Mouse (Mus musculus): ENCODE measurements around the gene Kcnab2. TPM values are rescaled to one million over a fixed set of nuclear protein-coding genes. Genes with fewer than 3 reads are reported as not detected.
A peak's percentile ranks its signal among the peaks of the same experiment; 100 is the strongest.

Gene Kcnab2
- polyA plus RNA-seq, 1 experiment from 2014 or later = 7.3 TPM

DNA sequence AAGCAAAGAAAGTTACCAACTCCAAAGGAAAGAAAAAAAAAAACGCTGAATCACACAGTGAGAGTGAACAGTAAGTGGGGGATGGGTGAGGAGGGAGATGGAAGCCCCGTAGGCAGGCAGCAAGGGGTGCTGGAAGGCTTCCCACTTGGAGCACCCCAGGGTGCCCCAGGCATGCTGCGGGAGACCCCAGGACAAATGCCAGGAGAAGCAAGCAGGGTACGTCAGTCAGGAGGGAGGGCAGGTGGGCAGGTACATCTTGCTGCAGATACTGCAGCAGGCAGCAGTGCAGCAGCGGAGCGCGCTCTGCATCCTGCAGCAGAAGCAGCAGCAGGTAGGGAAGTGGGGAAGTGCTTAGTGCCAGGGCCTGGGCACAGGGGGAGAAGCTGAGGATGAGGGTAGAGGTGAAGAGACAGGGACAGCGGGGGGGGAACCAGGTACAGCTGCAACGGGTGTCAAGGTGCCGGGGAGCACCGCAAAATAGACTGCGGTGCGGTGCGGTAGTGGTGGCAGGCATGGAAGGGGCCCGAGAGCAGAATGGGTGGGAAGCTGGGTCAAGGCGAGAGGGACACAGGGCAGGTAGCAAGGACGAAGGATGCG, 1.1 kb downstream of the Kcnab2 start, which contains the start of gene Nphp4:
Gene Nphp4 (plus strand): TSS at position 280 of the 597 bp plus-strand sequence.
- Histone ChIP-seq H3K4me1 (peaks cover 22% of the 10 kb centered on the region), H3K27me3 (replicated peaks; ENCODE audit: low read depth, poor library complexity, severe bottlenecking) (peaks cover 29% of the 10 kb centered on the region), H3K9me3 (peaks cover 14% of the 10 kb centered on the region; the same call in 1 of the 2 replicates), H3K27ac (replicated peaks) (peak within 1 kb of the TSS; percentile 99), H3K4me3 (peak within 1 kb of the TSS; percentile 88), H3K36me3 (replicated peaks) (peaks cover 5% of the 10 kb centered on the region; the same call in 1 of the 2 replicates)
- no peak for DNase-seq (ENCODE audit: low spot score)
- 3% methylated on average over 18 of the region's 18 CpGs for WGBS

GRCm38 (mm10) chr4:152475941-152476340, 1.7 kb downstream of the Kcnab2 start:
- WGBS = 77% methylated on average over 7 of the region's 7 CpGs
- Histone ChIP-seq H3K27ac (replicated peaks) (no peak overlapping the region), H3K4me1 (peaks cover 22% of the 10 kb centered on the region), H3K9me3 (peaks cover 18% of the 10 kb centered on the region; the same call in 1 of the 2 replicates), H3K4me3 (peak overlapping the region; percentile 88; the same call in 1 of the 2 replicates), H3K36me3 (replicated peaks) (peaks cover 5% of the 10 kb centered on the region; the same call in 1 of the 2 replicates), H3K27me3 (replicated peaks; ENCODE audit: low read depth, poor library complexity, severe bottlenecking) (peaks cover 29% of the 10 kb centered on the region)
- no peak for DNase-seq (ENCODE audit: low spot score)

DNA sequence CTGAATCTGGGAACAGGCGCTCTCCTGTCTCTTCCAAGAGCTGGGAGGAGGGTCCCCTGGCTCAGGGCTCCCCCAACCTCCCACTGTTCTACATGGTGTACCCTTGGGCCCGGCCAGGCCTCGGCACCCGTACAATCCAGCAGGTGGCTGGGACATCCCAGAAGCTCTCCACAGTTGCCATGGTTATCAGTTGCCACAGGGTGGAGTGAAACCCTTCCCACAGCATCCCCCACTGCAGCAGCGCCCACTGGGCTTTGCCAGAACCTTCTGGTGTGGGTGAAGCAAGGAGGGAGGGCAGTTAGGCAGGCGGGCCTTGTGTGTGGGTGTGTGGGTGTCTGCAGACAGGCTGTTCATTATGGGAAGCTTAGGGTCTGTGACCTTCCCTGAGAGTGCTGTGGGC, 9.7 kb downstream of the Kcnab2 start:
- peaks cover 17% of the 10 kb centered on the region; the same call in 1 of the 2 replicates for H3K9me3 ChIP-seq
- DNase-seq (ENCODE audit: low spot score) = no peak
- no peak overlapping the region for H3K4me3 ChIP-seq
- H3K4me1 ChIP-seq = peaks cover 9% of the 10 kb centered on the region; the same call in 1 of the 2 replicates
- 80% methylated on average over 6 of the region's 6 CpGs for WGBS
- H3K27me3 ChIP-seq (replicated peaks; ENCODE audit: low read depth, poor library complexity, severe bottlenecking) = no peaks in the 10 kb centered on the region
- H3K27ac ChIP-seq (replicated peaks) = no peak overlapping the region
- H3K36me3 ChIP-seq (replicated peaks) = peaks cover 5% of the 10 kb centered on the region; the same call in 1 of the 2 replicates

GRCm38 (mm10) chr4:152466601-152467000, 11.1 kb downstream of the Kcnab2 start:
- peaks cover 17% of the 10 kb centered on the region for H3K4me1 ChIP-seq
- WGBS = 92% methylated on average over 13 of the region's 13 CpGs

GRCm38 (mm10) chr4:152465116-152465515, 12.6 kb downstream of the Kcnab2 start:
- DNase-seq (ENCODE audit: low spot score) = peak; percentile 12

More at GRCm38 (mm10) chr4:152466601-152467000, 11.1 kb downstream of the Kcnab2 start:
- Histone ChIP-seq H3K36me3 (replicated peaks) (no peaks in the 10 kb centered on the region), H3K4me3 (no peak overlapping the region), H3K27ac (replicated peaks) (no peak overlapping the region), H3K27me3 (replicated peaks; ENCODE audit: low read depth, poor library complexity, severe bottlenecking) (no peaks in the 10 kb centered on the region), H3K9me3 (peaks cover 5% of the 10 kb centered on the region; the same call in 1 of the 2 replicates)
- DNase-seq (ENCODE audit: low spot score) = no peak

GRCm38 (mm10) chr4:152463147-152463546, 14.5 kb downstream of the Kcnab2 start:
- 90% methylated on average over 9 of the region's 9 CpGs for WGBS
- no peaks in the 10 kb centered on the region for H3K9me3 ChIP-seq
- H3K27me3 ChIP-seq (replicated peaks; ENCODE audit: low read depth, poor library complexity, severe bottlenecking) = no peaks in the 10 kb centered on the region
- H3K4me3 ChIP-seq = no peak overlapping the region
- no peaks in the 10 kb centered on the region for H3K36me3 ChIP-seq (replicated peaks)
- H3K4me1 ChIP-seq = peaks cover 18% of the 10 kb centered on the region
- DNase-seq (ENCODE audit: low spot score) = no peak
- H3K27ac ChIP-seq (replicated peaks) = no peak overlapping the region

More at GRCm38 (mm10) chr4:152465116-152465515, 12.6 kb downstream of the Kcnab2 start:
- 27% methylated on average over 8 of the region's 8 CpGs for WGBS
- Histone ChIP-seq H3K9me3 (no peaks in the 10 kb centered on the region), H3K36me3 (replicated peaks) (no peaks in the 10 kb centered on the region), H3K27ac (replicated peaks) (no peak overlapping the region), H3K27me3 (replicated peaks; ENCODE audit: low read depth, poor library complexity, severe bottlenecking) (no peaks in the 10 kb centered on the region), H3K4me3 (no peak overlapping the region), H3K4me1 (peaks cover 18% of the 10 kb centered on the region)

DNA sequence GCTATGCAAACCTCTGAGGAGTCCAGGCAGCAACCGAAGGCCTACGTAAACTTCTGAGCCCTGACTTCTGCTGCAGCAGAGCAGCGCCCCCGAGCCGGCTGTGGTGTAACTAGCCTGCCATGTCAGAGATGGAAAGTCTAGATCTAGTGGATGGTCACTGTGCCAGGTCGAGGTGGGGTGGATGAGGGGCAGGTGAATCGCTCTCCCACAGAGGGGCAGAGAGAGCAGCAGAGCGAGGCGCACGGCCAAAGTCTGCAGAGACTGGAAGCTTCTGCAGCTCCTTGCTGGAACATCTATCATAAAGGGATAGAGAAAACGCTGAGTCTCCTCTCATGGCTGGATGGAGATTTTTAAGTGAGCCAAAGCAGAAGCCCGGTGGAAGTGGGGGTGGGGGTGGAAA, 15.2 kb downstream of the Kcnab2 start:
- WGBS = 86% methylated on average over 12 of the region's 12 CpGs
- no peak for DNase-seq (ENCODE audit: low spot score)
- Histone ChIP-seq H3K4me3 (no peak overlapping the region), H3K36me3 (replicated peaks) (no peaks in the 10 kb centered on the region), H3K4me1 (peaks cover 18% of the 10 kb centered on the region), H3K9me3 (no peaks in the 10 kb centered on the region), H3K27me3 (replicated peaks; ENCODE audit: low read depth, poor library complexity, severe bottlenecking) (no peaks in the 10 kb centered on the region), H3K27ac (replicated peaks) (no peak overlapping the region)

DNA sequence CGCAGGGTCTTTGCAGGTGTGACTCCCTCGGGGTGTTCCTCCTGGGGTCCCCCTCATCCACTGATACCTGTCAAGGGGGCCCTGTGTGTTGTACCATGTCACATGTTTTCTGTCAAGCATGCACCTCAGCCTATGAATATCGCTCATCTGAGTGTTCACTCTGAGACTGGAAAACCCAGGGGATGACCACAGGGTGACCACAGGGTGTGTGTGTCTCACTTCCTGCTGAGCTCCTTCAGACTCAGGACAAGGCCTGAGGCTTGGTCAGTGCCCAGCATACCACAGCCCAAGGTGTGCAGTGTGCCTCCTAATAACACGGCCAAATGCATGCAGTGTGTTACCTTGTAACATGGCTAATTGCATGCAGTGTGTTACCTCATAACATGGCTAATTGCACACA, 20.0 kb downstream of the Kcnab2 start:
- WGBS = 89% methylated on average over 4 of the region's 4 CpGs
- Histone ChIP-seq H3K4me3 (no peak overlapping the region), H3K27me3 (replicated peaks; ENCODE audit: low read depth, poor library complexity, severe bottlenecking) (no peaks in the 10 kb centered on the region), H3K36me3 (replicated peaks) (no peaks in the 10 kb centered on the region), H3K27ac (replicated peaks) (no peak overlapping the region), H3K4me1 (peaks cover 12% of the 10 kb centered on the region), H3K9me3 (no peaks in the 10 kb centered on the region)
- no peak for DNase-seq (ENCODE audit: low spot score)

DNA sequence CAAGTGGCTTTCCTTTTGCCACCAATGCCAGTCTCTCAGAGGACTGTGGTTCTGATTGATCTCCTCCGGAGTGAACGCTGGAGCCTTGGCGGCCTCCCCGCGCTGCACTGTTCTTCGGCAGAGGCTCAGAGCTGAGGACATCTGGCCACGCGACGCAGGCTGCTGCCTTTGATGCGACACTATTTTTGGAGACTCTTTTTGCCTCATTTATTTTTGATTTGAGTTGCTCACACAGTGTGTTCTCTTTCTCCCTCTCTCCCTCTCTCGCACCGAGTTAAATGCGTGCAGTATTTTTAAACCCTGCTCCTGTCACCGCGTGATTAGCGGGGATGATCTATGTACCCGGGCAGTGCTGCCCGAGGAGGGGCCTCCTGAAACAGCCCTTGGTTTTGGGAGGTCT, 21.1 kb downstream of the Kcnab2 start:
- Histone ChIP-seq H3K27me3 (replicated peaks; ENCODE audit: low read depth, poor library complexity, severe bottlenecking) (no peaks in the 10 kb centered on the region), H3K27ac (replicated peaks) (no peak overlapping the region), H3K9me3 (no peaks in the 10 kb centered on the region), H3K4me3 (no peak overlapping the region), H3K4me1 (peaks cover 5% of the 10 kb centered on the region; the same call in 1 of the 2 replicates), H3K36me3 (replicated peaks) (no peaks in the 10 kb centered on the region)
- 93% methylated on average over 18 of the region's 18 CpGs for WGBS
- DNase-seq (ENCODE audit: low spot score) = no peak

DNA sequence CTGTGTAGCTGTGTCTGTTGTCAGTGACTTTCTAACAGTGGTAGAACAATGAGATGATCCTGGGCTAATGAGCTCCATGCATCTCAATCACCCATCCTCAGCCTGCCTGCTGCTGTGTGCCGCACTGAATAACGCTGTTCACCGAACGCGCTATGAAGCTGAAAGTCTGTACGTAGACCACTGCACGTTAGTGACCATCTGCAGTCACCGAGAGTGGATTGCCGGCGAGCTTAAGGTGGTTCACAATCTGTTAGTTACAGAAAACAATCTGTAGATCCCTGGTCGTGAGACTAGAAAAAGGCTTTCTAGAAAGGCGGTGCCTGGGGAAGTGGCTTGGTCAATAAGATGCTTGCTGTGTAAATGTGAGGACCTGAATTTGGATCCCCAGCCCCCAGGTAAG, 23.5 kb downstream of the Kcnab2 start:
- Histone ChIP-seq H3K4me1 (0 out of 2 replicates have a peak, but pooled peaks cover 4% of the 10 kb centered on the region), H3K27ac (replicated peaks) (no peak overlapping the region), H3K9me3 (no peaks in the 10 kb centered on the region), H3K36me3 (replicated peaks) (no peaks in the 10 kb centered on the region), H3K27me3 (replicated peaks; ENCODE audit: low read depth, poor library complexity, severe bottlenecking) (no peaks in the 10 kb centered on the region), H3K4me3 (no peak overlapping the region)
- no peak for DNase-seq (ENCODE audit: low spot score)
- WGBS = 92% methylated on average over 12 of the region's 12 CpGs

DNA sequence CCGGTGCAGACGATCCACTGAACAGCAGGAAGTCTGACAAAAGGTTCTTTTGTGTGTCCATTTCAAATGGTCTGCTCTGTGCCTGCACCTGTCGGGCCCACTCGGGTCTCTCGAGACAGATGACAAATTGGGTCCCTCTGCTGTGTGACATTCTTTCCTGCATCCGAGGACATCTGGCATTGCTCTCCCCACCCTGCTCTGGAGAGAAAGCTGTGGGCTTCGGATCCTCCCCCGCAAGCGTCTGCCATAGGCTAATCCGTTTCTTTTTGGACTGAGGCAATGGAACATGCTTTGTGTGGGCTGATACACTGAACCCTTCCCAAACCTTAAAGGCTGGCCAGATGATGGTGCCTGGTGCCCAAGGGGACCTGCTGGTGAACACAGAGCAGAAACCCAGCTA, 24.6 kb downstream of the Kcnab2 start:
- WGBS = 66% methylated on average over 10 of the region's 10 CpGs
- peaks cover 10% of the 10 kb centered on the region; the same call in 1 of the 2 replicates for H3K4me1 ChIP-seq
- H3K27ac ChIP-seq (replicated peaks) = no peak overlapping the region
- no peaks in the 10 kb centered on the region for H3K27me3 ChIP-seq (replicated peaks; ENCODE audit: low read depth, poor library complexity, severe bottlenecking)
- H3K9me3 ChIP-seq = no peaks in the 10 kb centered on the region
- DNase-seq (ENCODE audit: low spot score) = no peak
- no peaks in the 10 kb centered on the region for H3K36me3 ChIP-seq (replicated peaks)
- H3K4me3 ChIP-seq = no peak overlapping the region

DNA sequence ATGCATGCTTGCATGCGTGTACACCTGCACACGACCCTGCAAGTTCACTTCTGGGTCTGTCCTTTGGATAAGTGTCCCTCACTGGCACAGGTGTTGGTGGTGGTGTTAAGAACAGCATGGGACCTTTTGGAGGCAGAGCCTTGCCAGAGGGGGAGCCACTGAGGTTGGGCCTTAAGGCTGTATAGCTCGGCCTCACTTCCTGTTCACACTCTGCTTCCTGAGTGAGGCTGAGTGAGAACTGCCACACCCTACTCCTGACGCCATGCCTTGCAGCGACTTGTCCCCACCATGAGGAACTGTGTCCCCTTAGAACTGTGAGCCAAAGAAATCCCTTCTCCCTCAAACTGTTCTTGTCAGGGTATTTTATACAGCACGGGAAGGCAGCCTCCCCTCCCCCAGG, 26.3 kb downstream of the Kcnab2 start:
- Histone ChIP-seq H3K4me3 (no peak overlapping the region), H3K36me3 (replicated peaks) (no peaks in the 10 kb centered on the region), H3K27me3 (replicated peaks; ENCODE audit: low read depth, poor library complexity, severe bottlenecking) (no peaks in the 10 kb centered on the region), H3K4me1 (peaks cover 10% of the 10 kb centered on the region; the same call in 1 of the 2 replicates), H3K9me3 (no peaks in the 10 kb centered on the region), H3K27ac (replicated peaks) (no peak overlapping the region)
- WGBS = 87% methylated on average over 6 of the region's 6 CpGs
- no peak for DNase-seq (ENCODE audit: low spot score)

DNA sequence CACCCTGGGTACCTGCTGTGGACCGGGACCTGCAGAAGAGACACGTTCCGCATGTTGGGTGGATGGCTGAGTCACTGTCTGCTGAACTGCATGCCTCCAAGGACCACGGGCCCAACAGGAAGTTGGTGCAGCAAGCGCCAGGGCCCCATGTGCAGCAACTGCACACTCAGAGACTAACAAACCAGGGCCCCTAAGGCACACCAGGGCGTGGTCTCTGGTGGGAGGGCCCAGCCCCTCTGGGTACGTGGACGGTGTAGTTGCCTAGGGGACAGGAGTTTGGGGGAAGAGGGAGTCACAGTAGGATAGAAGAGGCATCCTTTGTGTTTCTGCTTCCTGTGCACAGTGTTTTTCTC, 29.0 kb downstream of the Kcnab2 start:
- no peak overlapping the region for H3K4me3 ChIP-seq
- no peak overlapping the region for H3K27ac ChIP-seq (replicated peaks)
- H3K4me1 ChIP-seq = peaks cover 10% of the 10 kb centered on the region; the same call in 1 of the 2 replicates
- no peaks in the 10 kb centered on the region for H3K9me3 ChIP-seq
- no peaks in the 10 kb centered on the region for H3K27me3 ChIP-seq (replicated peaks; ENCODE audit: low read depth, poor library complexity, severe bottlenecking)
- no peak for DNase-seq (ENCODE audit: low spot score)
- WGBS = 65% methylated on average over 8 of the region's 8 CpGs
- H3K36me3 ChIP-seq (replicated peaks) = no peaks in the 10 kb centered on the region

All from embryonic facial prominence, embryonic 10.5 days (tissue).